Mouse (Mus musculus) cerebellum, postnatal 36 days (tissue): Measurements from ENCODE around the gene Fntb.
A peak's percentile ranks its signal among the peaks of the same experiment; 100 is the strongest.

ENCODE experiments used
- DNase-seq, 2 experiments: peaks; one replicate each; pipeline ENCODE4 v3.0.0; 2021 to 2022; ENCODE audit warnings: mixed read lengths in 2 of 2

Gene Fntb

DNA sequence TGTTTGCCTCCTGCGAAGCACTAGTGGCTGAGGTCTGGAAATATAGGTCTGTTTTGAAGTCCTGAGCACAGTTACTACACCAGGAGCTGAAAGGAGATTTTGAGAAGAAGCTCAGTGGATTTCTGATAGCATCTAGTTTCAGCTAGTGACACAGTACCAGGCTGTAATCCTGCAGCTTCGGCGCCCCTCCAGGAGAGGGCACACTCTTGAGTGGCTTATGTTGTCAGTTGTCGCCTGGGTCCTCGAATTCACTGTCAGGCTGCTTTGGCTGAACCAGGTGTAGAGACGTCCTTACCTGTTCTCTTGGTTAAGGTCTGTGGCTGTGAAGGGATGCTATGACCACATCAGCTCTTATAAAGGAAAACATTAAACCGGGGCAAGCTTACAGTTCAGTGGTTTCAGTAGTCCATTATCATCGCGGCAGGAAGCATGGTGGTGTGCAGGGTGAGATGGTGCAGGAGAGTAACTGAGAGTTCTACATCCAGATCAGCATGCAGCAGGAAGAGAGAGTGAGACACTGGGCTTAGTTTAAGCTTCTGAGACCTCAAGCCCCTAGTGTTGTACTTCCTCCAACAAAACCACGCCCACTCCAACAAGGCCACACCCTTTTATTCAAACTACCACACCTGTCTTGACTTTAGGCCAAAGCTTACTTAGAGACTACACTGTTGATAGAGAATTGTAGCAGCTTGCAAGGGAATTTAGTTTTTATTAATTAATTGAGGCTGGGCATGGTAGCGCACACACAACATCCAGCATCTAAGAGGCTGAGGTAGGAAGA lies 124.2 kb downstream of the Fntb start:
- DNase-seq, result no peak

GRCm38 (mm10) chr12:76891160-76891559 lies 125.8 kb downstream of the Fntb start:
- no peak for DNase-seq

GRCm38 (mm10) chr12:76892910-76893695 lies 127.7 kb downstream of the Fntb start:
- no peak for DNase-seq

GRCm38 (mm10) chr12:76894792-76895559 lies 129.6 kb downstream of the Fntb start:
- no peak for DNase-seq

DNA sequence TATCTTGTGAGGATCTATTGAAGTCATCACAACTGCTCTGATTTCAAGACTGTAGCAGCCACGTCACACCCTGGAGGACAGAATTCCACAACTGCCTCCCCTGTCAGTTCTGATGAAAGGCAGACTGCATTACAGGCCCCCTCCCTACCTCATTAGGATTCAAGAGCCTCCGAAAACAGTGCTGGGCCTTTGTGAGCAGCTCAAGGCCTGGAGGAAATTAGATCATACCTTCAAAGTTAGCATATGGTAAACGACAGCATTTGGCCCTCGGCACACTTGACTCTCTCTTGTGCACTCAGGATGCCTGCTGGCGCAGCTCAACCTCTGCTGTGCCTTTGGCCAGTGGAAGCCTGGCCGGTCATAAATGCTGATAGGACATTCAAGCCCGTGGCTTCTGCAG lies 130.4 kb downstream of the Fntb start:
- peak; percentile 77 to 78 for DNase-seq

DNA sequence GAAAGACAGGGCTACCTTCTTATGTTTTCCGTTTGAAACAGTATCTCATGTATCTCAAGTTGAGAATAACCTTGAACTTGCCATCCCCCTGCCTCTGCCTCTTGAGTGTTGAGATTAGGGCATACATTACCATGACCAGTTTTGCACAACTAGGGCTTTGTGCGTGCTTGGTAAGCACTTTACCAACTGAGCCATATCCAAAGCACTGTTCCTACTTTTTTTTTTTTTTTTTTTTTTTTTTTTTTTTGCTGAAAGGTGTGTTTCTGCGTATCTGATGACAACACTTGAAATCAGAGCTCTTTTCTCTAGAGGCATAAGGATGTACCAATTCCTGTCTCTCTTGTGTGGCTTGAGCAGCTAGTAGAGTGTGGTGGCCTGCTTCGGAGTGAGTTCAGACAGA lies 131.2 kb downstream of the Fntb start:
- no peak for DNase-seq

- DNase-seq, result no peak
These were observed 131.6 kb downstream of the Fntb start for GRCm38 (mm10) chr12:76897006-76897405.

GRCm38 (mm10) chr12:76898141-76898540 lies 132.8 kb downstream of the Fntb start:
- peak in 1 of 2 experiments; percentile 44 for DNase-seq

- DNase-seq, result no peak
These were observed 134.0 kb downstream of the Fntb start for GRCm38 (mm10) chr12:76899261-76899975.

DNA sequence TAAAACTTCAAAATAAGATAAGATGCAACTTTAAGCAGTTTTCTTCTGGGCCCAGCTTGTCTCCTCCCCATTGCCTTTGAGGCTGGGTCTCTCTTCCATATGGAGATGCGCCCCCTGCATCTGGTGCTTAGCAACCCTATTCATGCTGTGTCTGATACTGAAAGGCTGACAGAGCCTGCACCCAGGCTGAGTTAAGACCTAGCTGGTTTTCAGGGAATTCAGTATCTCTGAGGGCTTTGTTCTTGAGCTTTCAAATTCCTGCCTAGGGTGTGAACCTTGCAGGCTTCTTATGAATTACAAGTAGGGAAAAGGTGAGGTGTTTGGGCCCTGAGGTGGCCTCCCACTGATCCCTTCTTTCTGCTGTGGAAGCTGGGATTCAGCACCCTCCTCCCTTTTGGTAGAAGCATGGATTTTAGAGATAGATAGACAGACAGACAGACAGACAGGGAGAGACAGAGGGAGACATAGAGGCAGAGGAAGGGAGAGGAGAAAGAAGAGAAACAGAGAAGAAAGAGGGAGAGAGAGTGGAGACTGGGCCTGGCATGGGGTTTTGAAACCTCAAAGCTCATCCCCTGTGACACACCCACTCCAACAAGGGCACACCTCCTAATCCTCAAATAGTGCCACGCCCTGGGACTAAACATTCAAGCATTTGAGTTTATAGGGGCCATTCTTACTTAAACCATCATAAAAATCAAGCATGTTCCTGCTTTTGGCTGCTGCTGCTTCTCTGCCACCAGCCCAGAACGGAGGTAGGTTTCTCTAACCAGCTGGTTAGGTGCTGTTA lies 136.3 kb downstream of the Fntb start:
- no peak for DNase-seq

GRCm38 (mm10) chr12:76906278-76906677 lies 140.9 kb downstream of the Fntb start:
- no peak for DNase-seq

- no peak for DNase-seq
These were observed 143.8 kb downstream of the Fntb start for GRCm38 (mm10) chr12:76909218-76909617.

DNA sequence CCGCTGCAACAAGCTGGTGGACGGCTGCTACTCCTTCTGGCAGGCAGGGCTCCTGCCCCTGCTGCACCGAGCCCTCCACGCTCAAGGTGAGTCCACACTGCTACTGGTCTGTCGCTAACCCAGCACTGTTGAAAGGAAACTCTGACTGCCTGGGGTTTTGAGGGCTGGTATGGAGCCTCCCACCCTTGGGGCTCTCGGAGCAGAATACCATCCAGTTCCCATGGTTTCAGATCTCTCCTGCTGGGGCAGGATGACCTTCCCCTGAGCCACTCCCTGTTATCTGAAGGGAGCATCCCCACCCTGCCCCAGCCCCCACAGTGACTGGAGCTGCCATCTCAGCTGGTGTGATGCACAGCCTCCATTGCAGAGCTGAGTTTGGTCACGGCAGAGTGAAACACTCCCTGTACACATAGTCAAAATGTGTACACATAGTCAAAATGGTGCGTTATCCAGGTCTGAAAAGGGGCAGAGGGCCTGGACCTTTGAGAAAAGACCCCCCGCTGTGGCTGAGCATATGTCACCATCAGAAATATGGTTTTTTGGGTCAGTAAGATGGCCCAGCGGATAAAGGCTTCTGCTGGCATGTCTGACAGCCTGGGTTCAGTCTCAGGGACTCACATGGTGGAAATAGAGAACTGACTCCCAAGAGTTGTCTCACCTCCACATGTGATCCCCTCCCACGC lies 145.0 kb downstream of the Fntb start:
- DNase-seq, result peak; percentile 75 to 80

GRCm38 (mm10) chr12:76911171-76911726 lies 145.9 kb downstream of the Fntb start:
- DNase-seq, result peak; percentile 89 to 90

DNA sequence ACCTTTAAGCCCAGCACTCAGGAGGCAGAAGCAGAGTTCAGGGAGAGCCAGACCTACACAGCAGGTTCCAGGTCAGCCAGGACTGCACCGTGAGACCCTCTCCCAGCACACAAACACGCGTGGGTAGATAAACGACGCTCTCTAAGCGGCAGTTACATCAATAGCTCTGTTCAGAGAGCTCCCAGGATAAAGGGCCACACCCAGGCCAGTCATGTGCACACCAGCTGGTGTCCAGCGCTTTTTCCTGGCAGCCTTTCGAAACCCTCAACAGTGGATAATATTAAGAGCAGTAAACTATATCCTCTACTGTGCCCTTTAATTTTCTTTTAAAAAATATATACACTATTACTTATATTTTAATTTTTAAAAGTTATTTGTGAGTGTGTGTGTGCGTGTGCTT lies 146.8 kb downstream of the Fntb start:
- DNase-seq, result no peak

GRCm38 (mm10) chr12:76916163-76916562 lies 150.8 kb downstream of the Fntb start:
- no peak for DNase-seq

GRCm38 (mm10) chr12:76918113-76918512 lies 152.7 kb downstream of the Fntb start:
- no peak for DNase-seq

- DNase-seq, result no peak
These were observed 153.5 kb downstream of the Fntb start for GRCm38 (mm10) chr12:76918855-76919254.

- no peak for DNase-seq
These were observed 155.0 kb downstream of the Fntb start for GRCm38 (mm10) chr12:76920398-76920797.

- peak; percentile 44 to 46 for DNase-seq
These were observed 155.6 kb downstream of the Fntb start for GRCm38 (mm10) chr12:76920990-76921389.

GRCm38 (mm10) chr12:76923118-76923517 lies 157.7 kb downstream of the Fntb start:
- no peak for DNase-seq
